Mouse (Mus musculus) mature B cell (primary cell): Measurements from ENCODE around the gene Smco3.
"Not testable (repeated sequence)": the region's sequence is repeated elsewhere in the genome, so short reads cannot be mapped to it uniquely, and the experiment has no call there.

Experiments
- in situ Hi-C: fragments of 300-500 bp; cut with MboI; formaldehyde crosslinking; loops from 2 replicates; pipeline ENCODE4 v1.14.3; 2019

The Smco3 gene

DNA sequence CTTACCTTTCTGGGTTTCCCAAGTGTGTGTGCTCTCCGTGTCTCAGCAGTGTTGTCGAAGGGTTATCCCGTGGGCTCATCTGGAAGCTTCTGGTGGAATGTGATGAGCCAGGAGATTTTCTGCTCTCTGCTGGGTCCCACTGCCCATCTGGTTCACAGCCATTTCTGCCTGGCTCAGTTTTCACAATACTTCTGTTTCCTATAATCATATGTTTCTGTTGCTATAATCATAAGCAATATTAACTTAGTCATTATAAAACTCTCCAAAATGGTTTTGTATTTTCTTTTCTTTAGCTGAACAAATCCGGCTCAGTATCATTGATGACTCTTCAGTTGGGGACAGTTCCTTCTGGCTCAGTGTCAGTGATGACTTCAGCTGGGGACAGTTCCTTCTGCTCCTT, at the start of gene Smco3:
Smco3 (minus strand) TSS at position 101 of the 400 bp plus-strand sequence.
- in situ Hi-C loops = no loop called here

DNA sequence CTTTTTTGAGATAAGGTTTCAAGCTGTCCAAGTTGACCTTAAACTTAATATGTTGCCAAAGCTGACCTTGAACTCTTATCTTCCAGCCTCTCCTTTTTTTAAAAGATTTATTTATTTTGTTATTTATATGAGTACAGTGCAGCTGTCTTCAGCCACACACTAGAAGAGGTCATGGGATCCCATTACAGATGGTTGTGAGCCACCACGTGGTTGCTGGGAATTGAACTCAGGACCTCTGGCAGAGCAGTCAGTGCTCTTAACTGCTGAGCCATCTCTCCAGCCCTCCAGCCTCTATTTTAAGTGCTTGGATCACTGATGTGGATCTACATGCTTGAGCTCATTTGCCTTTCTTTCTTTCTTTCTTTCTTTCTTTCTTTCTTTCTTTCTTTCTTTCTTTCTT, 49.5 kb upstream of the Smco3 start:
- in situ Hi-C loops = not testable (repeated sequence)

DNA sequence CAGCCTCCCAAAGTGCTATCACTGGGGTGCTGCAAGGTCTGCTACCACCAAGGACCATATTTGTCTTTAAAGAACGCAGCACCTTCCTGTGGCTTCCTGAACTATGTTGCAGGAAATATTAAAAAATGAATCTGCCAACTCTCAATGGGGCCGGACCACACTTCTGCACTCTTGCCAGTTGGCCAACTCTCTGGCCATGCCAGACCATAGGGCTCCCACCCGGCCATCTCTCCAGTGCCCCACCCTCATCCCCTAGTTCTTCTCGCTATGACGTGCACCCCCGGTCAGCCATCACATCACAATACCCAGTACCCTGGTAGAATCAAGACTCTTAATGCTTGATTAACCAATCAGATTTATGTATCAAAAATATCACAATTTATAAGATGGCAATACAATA, 48.7 kb upstream of the Smco3 start:
- in situ Hi-C loops = no loop called here

DNA sequence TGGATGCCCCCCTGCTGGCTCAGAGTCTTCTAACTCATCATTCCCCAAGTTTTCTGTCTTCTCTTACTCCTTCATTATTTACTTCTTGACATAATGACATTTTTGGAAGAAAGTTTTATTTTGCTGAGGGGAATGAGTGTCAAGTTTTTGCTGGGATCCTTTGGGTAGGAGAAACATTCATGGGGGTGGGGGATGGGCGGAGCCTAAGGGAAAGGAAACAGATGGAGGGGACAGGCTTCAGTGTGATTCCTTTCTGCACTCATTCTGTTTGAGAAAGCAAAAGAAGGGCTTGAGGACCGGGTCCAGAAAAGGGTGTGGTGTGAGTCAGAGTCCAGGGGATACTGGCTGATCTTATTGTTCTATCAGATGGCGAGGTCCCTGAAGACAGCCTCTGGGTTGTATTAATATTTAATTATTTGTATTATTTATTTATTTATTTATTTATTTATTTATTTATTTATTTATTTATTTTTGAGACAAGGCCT, 48.2 kb upstream of the Smco3 start:
- in situ Hi-C loops = no loop called here

DNA sequence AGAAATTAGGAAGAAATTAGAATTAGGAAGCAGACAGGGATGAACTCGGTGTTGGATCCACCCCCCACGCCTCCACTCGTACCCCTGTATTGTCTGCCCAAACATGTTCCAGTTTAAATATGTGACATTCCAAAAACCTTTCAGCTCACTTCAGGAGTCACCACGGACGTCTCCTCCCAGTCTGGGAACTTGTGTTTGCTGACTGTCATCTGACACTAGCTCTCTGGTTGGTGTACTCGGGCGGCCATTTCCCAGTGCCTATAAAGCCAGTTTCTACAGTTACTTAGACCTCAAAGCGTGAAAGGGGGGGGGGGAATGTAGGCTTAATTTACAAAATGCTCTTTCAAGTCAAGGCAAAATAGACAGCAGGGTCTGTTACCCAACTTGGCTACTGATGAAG, 46.4 kb upstream of the Smco3 start:
- in situ Hi-C loops = no loop called here

DNA sequence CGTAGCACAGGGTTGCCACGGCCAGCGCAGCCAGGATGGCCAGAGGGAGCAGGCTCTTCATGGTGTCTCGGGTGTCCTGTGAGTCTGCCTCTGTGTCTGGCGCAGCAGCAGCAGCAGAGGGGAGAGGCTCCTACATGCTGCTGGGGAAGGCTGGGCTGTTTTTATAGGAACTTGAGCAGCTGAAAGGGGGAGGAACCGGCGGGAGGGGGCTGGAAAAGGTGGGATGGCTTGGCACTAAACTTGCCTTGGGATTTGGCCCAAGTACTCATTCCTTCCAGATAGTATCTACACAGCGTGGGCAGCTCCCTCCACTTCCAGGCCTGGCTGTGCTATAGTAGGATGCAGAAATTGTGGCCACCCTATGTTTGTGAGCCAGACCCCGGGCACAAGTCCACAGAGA, 40.4 kb upstream of the Smco3 start, which contains the start of gene Mgp:
Mgp (minus strand) TSS at position 154 of the 400 bp plus-strand sequence.
- in situ Hi-C loops = no loop called here

DNA sequence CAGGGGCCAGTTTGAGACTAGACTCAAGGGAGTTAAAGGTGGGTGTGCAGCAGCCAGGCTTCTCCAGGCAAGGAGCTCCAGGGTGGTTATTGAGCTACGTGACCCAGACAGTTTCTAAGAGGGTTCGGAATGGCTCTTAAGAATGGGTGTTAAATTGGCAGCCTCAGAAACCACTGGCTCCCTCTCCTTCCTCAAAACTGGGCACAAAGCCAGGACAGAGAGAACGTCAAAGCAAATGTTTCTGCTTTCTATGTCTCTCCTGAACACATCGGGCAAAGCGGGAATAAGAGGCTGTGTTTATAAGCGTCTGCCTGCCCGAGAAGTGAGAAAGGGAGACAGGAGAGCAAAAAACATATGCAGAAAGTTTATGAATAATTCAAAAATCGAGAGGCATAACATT, 39.3 kb upstream of the Smco3 start:
- in situ Hi-C loops = no loop called here

DNA sequence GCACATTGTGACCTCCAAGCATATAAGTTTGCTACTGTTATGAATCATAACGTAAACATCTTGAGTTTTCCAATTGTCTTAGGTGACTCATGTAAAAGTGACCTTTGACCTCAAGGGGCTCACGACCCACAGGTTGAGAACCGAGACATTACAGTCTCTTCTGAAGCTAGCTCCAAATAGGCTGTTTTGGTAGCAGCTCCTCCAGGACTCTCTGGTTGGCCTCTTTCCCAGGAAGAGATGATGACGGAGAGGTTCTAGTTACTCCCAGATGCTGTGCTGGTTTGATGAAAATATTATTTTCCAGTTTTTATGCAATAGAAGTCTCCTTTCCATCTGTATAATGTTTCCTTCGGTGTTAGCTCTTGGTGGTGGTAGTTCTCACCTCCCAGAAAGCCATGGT, 33.7 kb upstream of the Smco3 start:
- in situ Hi-C loops = no loop called here

DNA sequence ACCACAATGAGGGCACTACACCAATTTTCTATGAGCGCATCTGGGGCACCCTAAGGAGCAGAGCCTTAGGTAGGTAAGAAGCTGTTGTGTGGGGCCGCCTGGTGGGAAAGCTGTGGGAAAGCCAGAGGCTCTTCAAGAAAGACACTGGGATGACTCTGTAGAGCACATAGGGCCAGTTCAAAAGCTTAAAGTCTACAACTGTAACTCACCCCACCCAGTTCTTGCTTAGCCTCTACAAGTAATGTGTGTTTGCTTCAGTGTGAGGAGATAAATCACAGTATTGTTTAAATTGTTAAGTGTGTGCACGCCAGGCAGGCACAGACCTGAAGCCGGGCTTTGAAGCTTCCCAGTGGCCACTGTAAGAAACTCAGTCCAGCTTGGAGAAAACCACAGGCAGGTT, 30.9 kb upstream of the Smco3 start:
- in situ Hi-C loops = no loop called here

DNA sequence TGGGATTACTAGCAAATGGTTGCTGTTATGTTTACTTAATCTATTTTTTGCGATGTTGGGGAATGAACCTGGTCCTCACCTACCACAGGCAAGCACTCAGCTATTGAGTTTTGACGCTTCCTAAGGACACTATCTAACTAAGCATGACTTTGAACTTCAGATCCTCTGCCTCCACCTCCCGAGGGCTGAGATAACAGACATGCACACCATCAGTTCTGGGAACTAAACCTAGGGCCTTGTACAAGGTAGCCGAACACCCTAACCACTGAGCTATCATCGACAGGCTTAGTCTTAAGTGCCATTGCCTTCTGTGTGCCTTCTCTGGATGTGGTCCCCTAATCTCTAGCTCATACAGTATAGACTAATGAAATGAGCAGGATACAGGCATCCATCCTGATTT, 30.1 kb upstream of the Smco3 start:
- in situ Hi-C loops = no loop called here

DNA sequence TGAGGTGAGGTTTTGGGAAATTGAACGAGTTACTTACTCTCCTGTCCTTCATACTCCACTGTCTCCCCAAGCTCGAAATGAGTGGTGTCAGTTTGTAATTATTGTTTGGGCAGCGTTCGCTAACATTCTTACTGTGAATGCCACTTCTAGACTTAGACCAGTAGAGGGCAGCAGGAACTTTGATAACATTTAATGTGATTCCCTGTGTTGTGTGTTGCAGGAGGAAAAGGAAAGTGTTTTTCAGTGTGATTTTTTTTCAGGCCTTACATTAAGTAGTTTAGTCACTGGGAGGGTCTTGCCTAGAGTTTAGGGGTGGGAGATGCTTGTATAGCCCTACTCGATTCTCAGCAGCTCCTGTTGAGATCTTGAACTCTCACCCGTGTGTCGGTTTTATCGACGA, 25.8 kb upstream of the Smco3 start:
- in situ Hi-C loops = no loop called here

DNA sequence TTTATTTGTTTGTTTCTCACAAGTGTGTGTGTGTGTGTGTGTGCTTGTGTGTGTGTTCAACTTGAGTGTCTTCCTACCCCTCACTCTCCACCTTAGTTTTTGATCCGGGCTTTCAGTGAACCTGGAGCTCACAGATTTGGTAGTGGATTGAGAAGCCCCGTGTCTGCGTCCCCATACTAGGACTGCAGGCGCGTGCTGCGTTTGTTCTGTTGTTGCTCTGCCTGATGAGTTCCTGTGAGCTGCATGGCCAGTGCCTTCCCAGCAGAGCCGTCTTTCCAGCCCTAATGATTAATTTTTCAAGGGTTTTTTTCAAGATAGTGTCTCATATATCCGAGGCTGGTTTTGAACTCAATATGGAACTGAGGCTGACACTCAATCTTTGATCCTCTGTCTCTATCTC, 23.2 kb upstream of the Smco3 start:
- in situ Hi-C loops = loop anchor here (5.0 kb wide), 1 partner anchor 109 kb away; no protein-coding TSS in a partner anchor

DNA sequence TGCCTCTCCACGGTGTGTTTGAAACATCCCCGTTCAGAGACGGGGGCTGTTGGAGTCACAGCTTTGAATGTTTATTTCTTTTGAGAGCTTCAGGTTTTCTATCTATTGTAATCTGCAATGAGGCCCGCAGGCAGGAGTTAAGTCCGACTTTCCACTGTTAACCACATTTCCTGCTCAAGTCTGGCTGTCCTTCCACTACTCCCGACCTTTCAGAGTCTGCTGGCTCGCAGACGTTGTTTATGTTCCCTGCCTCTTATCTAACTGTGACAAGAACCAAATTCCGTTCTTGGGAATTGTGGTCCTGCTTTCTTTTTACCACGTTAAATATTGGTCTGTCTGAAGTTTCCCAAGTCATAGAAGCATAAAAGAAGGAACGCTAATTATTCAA, 22.6 kb upstream of the Smco3 start:
- in situ Hi-C loops = loop anchor here (5.0 kb wide), 1 partner anchor 109 kb away; no protein-coding TSS in a partner anchor

DNA sequence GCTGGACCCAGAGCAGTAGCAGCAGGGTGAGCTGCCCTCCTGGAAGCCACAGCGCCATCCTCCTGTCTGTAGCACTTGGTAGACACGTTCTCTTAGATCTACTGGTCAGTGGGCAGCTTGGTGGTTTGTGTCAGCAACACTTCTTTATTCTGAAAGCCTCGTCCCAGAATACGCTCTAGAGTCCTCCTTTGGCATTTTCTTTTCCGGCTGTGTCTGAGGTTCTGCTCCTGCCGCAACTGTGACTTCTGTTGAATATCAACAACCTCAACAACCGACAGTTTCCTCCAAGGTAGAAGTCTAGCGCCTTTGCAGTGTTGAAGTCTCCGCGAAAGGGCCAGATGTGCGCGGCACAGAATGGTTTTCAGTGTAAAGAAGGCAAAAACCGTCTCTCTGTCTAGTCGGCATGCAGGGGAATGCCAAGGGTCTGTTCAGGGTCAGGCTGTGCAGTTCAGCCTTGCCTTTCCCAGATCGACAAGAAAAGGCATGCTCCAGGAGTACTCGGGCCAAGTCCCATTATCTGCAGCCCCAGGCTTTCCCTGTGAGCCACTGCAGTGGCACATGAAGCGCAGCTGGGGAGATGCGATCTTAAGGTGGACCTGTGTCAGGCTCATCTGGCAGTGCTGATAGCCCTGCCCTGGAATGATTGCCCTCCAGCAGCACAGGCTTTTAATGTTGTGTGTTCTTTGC, 22.1 kb upstream of the Smco3 start, which contains the start of gene Art4:
Art4 (minus strand) TSS at position 548 of the 687 bp plus-strand sequence.
- in situ Hi-C loops = loop anchor here (5.0 kb wide), 1 partner anchor 110 kb away; no protein-coding TSS in a partner anchor

DNA sequence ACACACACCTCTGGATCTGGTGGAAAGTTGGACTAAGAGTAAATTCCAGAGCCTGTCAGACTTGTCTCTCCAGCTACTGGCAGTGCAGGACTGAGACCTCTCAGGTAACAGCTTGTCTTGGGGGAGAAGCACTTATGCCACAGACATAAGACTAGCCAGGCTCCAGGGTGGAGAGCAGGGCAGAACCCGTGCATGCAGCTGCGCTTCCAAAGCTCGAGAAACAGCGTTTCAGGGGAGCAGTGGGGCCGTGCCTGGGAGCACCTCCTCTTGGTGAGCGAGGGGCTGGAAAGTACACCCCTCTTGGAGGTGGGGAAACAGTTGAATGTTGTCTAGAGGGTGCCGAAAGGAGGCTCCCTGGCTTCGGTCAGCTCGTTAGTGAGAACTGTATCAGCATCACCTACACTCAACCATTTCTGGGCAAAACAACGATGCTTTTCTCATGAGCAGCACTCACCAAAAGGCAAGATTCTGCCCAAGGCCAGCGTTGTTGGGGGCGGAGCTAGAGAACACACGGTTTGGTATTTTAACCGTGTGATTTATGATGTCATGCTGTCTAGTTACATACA, 20.9 kb upstream of the Smco3 start:
- in situ Hi-C loops = loop anchor here (5.0 kb wide), 1 partner anchor 111 kb away; no protein-coding TSS in a partner anchor

DNA sequence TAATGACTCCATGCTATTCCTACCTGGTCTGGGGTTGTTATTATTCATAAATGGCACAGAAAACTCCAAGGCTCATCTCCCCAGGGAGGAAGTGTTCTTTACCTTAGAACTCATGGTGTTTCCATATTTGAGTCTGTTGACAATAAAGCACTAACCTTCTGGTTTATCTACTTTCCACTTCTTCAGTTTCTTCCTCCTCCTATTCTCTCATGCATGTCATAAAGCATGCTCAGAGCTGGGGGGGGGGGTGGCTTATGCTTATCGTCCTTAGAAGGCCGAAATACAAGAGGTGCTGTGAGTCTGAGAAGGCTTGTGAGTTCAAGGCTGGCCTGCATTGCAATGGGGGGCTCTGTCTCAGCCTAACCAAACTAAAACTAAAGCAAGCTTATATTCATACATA, 19.9 kb upstream of the Smco3 start:
- in situ Hi-C loops = loop anchor here (5.0 kb wide), 1 partner anchor 112 kb away; no protein-coding TSS in a partner anchor

DNA sequence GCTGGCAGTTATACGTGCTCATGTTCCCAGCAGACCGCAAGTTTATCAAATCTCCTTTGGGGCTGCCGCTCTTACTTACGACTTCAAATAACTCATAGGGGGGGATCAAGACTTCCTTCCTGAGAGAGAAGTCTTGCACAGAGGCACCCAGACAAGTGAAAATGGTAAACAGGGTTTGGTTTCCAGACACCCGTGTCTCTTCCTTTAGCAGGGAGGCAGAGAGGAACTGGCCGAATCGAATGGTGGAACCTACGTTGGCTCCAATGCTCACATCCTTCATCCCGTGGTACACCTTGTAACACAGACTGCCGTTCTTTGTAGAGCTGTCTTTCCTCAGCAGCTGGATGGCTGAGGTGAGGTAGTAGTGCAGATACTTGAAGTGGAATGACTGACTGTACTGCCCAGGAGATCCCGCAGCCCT, 19.1 kb upstream of the Smco3 start:
- in situ Hi-C loops = no loop called here

DNA sequence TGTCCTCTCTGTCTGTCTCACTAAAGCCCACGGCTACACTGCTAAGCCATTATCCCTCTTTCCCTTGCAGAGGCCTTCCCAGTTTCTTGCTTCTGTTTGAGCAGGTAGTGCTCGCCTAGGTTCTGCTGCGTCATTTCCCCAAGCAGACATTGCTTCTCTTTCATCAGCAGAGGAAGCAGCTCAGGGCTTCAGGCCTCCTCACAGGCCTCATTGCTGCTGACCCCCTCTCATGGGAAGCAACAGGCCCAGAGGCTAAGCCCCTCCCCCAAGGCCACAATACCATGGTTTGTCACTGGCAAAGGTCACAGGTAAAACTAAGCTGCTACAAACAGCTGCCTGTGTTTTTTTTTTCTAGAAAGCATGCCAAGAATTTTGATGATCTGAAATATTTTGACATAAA, 17.5 kb upstream of the Smco3 start:
- in situ Hi-C loops = no loop called here

DNA sequence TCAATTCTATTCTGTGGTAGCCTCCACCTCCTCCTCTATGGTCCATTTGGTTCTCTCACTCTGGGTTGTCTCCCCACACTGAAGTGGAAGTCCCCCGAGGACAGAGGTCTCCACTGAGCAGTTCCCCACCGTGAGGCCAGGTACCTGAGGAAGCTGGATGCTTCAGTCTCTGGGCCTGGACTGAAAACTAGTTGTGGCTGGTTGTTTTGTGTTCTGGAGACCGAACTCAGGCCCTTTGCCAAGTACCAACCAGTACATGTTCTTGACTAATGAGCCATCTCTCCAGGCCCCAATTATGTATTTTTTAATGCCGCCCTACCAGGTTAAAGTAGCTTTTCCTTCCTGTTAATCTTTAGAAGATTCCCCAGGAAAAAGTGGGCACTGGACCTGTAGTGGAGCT, 17.1 kb upstream of the Smco3 start:
- in situ Hi-C loops = no loop called here

DNA sequence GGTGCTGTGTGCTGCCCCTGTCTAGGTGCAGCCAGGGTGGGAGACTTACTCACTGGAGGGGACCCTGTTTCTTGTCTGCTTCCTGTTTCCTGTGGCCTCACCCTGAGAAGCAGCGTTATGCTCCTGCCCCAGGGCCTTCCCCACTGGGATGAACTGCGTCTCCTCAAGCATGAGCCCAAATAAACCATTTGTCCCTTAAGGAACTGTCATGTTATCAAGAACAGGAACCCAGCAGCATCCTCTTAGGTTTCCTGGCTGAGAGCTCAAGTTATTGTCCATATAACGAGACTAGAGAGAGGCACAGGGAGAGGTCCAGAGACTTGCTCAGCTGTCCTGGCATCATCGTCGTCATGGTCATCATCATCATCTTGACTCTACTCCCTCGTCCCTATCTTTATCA, 15.0 kb upstream of the Smco3 start:
- in situ Hi-C loops = no loop called here

DNA sequence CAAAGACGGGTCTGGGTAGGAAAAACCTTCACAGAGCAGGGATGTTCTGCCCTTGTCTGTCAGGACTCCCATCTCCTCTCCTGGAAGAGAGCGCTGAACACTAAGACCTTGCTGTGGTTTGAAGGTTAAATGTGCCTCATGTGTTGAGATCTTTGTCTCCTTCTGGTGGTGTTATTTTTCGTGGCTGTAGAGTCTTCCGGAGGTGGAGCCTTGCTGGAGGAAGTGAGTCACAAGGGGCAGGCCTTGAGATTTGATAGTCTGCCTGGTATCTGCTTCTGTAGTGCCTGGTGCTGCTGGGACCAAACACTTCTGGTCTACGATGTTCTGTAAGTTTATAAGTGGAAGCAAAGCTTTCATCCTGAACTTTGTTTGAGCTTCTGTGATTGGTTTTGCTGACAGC, 13.7 kb upstream of the Smco3 start:
- in situ Hi-C loops = no loop called here

DNA sequence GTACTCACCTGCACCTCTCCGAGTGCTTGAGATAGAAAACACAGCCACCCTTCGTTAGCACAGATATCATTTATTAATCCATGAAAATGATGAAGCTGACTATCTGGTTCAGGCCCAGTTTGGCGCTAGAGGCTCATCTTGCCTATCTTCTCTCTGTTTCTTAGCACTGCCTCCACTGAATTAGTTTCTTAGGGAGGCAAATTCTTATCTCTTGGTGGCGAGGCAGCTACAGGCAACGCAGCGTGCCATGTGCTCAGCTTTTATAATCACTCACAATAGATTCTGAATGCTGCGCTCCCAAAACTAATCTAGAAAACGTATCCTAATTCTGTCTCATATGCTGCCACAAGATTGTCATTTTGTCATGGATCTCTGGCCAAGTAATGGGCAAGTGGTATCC, 13.1 kb upstream of the Smco3 start:
- in situ Hi-C loops = no loop called here

DNA sequence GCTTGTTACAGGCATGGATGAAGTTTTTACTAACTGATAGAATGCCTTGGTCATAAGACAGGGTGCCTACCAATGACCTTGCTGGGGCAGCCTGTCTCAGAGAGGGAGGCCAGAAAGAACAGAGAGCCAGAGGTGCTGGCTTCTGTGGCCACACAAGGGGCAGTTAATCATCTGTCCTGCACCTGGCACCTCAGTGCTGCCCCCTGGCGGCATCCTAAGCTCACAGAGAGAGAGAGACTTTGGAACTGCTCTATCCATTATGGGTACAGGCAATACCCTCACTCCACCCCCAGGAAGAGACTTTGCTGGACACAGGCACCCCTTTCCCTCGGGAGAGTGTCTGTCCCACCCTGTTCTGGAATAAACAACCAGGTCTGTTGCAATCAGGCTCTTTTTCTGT, 12.5 kb upstream of the Smco3 start:
- in situ Hi-C loops = no loop called here
